Mouse (Mus musculus) gastrocnemius, adult 2 months (tissue): Measurements from ENCODE around the gene Tcaf2. TPM values are rescaled to one million over a fixed set of nuclear protein-coding genes. Genes with fewer than 3 reads are reported as not detected.

ENCODE experiments used
- DNase-seq: peaks from one replicate; pipeline ENCODE4 v3.0.0; 2022
- H3K27ac ChIP-seq: fragments of 200-600 bp; 2 replicates; pipeline ENCODE4 v1.8.1; 2022; ENCODE audit warnings: mild to moderate bottlenecking
- H3K4me3 ChIP-seq: fragments of 200-600 bp; 2 replicates; pipeline ENCODE4 v1.8.1; 2022; ENCODE audit warnings: mild to moderate bottlenecking, moderate library complexity
- CTCF ChIP-seq: fragments of 200-600 bp; IDR thresholded peaks from 2 replicates; pipeline ENCODE4 v1.8.1; 2022; ENCODE audit warnings: antibody characterized with exemption, mild to moderate bottlenecking, moderate library complexity
- intact Hi-C: fragments of 180-260 bp; cut with DNase I; formaldehyde crosslinking; loops from one replicate; pipeline ENCODE4 v1.15.1; 2025
- long read RNA-seq, 2 experiments: library from polyadenylated mRNA; stranded (forward); transcript quantifications; one replicate each; pipeline ENCODE4 v2.0.0; 2021
- total RNA-seq, 2 experiments: library from RNA; stranded (reverse); gene quantifications; 2 replicates each; pipeline ENCODE4 v1.2.3; 2021

Tcaf2 gene
- 1 to 10 TPM; 1.5 to 2.7 TPM for total RNA-seq
- long read RNA-seq, experiment 1: 0 reads
- long read RNA-seq, experiment 2, partial matches to known transcripts: 1 of 1 reads
- long read RNA-seq, experiment 2, other reads (novel, unspliced or antisense): 0 of 1 reads

GRCm38 (mm10) chr6:42644912-42645549 is at the start of gene Tcaf2:
Tcaf2 (minus strand) TSS chr6:42645254.
- Histone ChIP-seq H3K27ac (peak within 1 kb of the TSS; percentile 78), H3K4me3 (peak within 1 kb of the TSS; percentile 71)
- intact Hi-C loops: loop anchor here (10.0 kb wide), 1 partner anchor 380 kb away; the partner anchor contains the start of genes Casp2 and Tmem139
- TF ChIP-seq CTCF: peak; percentile 94
- DNase-seq: peak; percentile 92

GRCm38 (mm10) chr6:42692517-42693190 is 47.6 kb upstream of the Tcaf2 start:
- intact Hi-C loops: loop anchor here (2.0 kb wide), 1 partner anchor 16 kb away; no protein-coding TSS in a partner anchor
- DNase-seq: peak; percentile 88
- H3K4me3 ChIP-seq: peak overlapping the region; percentile 88
- H3K27ac ChIP-seq: peak overlapping the region; percentile 83
- TF ChIP-seq CTCF: no peak

GRCm38 (mm10) chr6:42692154-42692516 is 47.1 kb upstream of the Tcaf2 start:
- intact Hi-C loops: loop anchor here (2.0 kb wide), 1 partner anchor 17 kb away; no protein-coding TSS in a partner anchor
- peak; percentile 85 for DNase-seq
- Histone ChIP-seq H3K4me3 (peak overlapping the region; percentile 88), H3K27ac (peak overlapping the region; percentile 83)
- TF ChIP-seq CTCF: no peak

GRCm38 (mm10) chr6:42689761-42690160 is 44.7 kb upstream of the Tcaf2 start:
- no peak for TF ChIP-seq CTCF
- no peak overlapping the region for H3K27ac ChIP-seq
- intact Hi-C loops: no loop called here
- DNase-seq: no peak
- no peak overlapping the region for H3K4me3 ChIP-seq

GRCm38 (mm10) chr6:42687907-42688306 is 42.9 kb upstream of the Tcaf2 start:
- intact Hi-C loops: no loop called here
- no peak for DNase-seq
- Histone ChIP-seq H3K27ac (no peak overlapping the region), H3K4me3 (no peak overlapping the region)
- TF ChIP-seq CTCF: no peak

GRCm38 (mm10) chr6:42680077-42680476 is 35.0 kb upstream of the Tcaf2 start:
- no peak overlapping the region for H3K27ac ChIP-seq

GRCm38 (mm10) chr6:42676011-42676410 is 31.0 kb upstream of the Tcaf2 start:
- no peak for DNase-seq
- no peak for TF ChIP-seq CTCF
- H3K27ac ChIP-seq: no peak overlapping the region
- H3K4me3 ChIP-seq: no peak overlapping the region
- intact Hi-C loops: no loop called here

More at GRCm38 (mm10) chr6:42680077-42680476, 35.0 kb upstream of the Tcaf2 start:
- DNase-seq: no peak
- no peak overlapping the region for H3K4me3 ChIP-seq
- intact Hi-C loops: no loop called here
- no peak for TF ChIP-seq CTCF

- DNase-seq: no peak
- no peak for TF ChIP-seq CTCF
- Histone ChIP-seq H3K27ac (no peak overlapping the region), H3K4me3 (no peak overlapping the region)
- intact Hi-C loops: no loop called here
These were observed 26.7 kb upstream of the Tcaf2 start for GRCm38 (mm10) chr6:42671767-42672166.

GRCm38 (mm10) chr6:42667722-42668121 is 22.7 kb upstream of the Tcaf2 start:
- H3K27ac ChIP-seq: no peak overlapping the region
- intact Hi-C loops: no loop called here
- no peak for TF ChIP-seq CTCF
- no peak overlapping the region for H3K4me3 ChIP-seq
- DNase-seq: no peak

- peak; percentile 65 for DNase-seq
- intact Hi-C loops: no loop called here
These were observed 16.7 kb upstream of the Tcaf2 start for GRCm38 (mm10) chr6:42661739-42662138.

GRCm38 (mm10) chr6:42634393-42634792 is 10.7 kb downstream of the Tcaf2 start:
- Histone ChIP-seq H3K27ac (no peak overlapping the region), H3K4me3 (no peak overlapping the region)
- TF ChIP-seq CTCF: no peak
- DNase-seq: no peak
- intact Hi-C loops: no loop called here

More at GRCm38 (mm10) chr6:42661739-42662138, 16.7 kb upstream of the Tcaf2 start:
- H3K27ac ChIP-seq: peak overlapping the region; percentile 40; the same call in 1 of the 2 replicates
- no peak for TF ChIP-seq CTCF
- no peak overlapping the region for H3K4me3 ChIP-seq

- Histone ChIP-seq H3K4me3 (no peak overlapping the region), H3K27ac (no peak overlapping the region)
- intact Hi-C loops: no loop called here
- TF ChIP-seq CTCF: peak; percentile 42
- DNase-seq: no peak
These were observed 13.7 kb downstream of the Tcaf2 start for GRCm38 (mm10) chr6:42631395-42631794.

GRCm38 (mm10) chr6:42616904-42617303 is 28.1 kb downstream of the Tcaf2 start:
- no peak for DNase-seq
- intact Hi-C loops: loop anchor here (10.0 kb wide), 1 partner anchor 248 kb away; no protein-coding TSS in a partner anchor
- no peak for TF ChIP-seq CTCF
- no peak overlapping the region for H3K4me3 ChIP-seq
- no peak overlapping the region for H3K27ac ChIP-seq
